Mouse (Mus musculus) right cerebral cortex, adult 2 months (tissue): Measurements from ENCODE around the gene Sema5a.

Experiments used
- DNase-seq, 2 experiments: peaks; one replicate each; pipeline ENCODE4 v3.0.0; 2021 to 2022; ENCODE audit warnings: low spot score in 2 of 2

Gene Sema5a

DNA sequence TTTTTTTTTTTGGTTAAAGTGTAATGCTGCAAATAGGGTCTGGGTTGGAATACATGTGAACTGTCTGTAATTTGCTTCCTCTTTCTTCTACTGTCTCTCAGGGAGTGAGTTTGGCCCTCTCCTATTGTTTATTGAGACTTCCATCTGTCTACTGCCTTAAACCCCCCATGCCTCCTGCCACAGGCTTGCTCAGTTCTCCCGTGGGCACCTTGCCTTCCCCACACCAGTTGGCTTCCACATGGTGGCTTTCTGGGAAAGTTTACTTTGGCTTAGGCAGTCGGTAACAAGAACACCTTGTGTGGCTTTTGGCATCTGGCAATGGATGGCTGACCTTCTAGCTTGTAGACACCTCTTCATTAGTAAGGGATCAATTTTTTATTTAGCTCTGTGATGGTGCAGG lies 10.2 kb downstream of the Sema5a start:
- no peak for DNase-seq

DNA sequence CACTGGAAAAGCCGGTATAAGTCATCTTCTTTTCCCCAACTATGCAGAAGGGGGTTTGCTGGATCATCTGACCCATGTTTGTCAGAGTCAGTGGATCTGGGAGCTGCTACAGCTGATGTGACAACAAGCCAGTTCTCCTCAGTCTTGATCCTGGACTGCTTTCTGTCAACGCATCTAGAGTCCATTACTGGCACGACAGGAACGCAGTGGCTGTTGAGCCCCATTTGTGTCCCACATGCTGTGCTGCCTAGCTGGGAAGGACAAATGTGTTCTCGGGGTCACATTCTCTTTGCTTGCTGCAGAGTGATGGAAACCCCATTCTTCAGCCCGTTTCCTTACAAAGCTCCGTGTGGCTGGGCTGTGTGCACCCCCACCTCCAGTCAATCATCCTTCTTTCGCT lies 12.7 kb downstream of the Sema5a start:
- no peak for DNase-seq

DNA sequence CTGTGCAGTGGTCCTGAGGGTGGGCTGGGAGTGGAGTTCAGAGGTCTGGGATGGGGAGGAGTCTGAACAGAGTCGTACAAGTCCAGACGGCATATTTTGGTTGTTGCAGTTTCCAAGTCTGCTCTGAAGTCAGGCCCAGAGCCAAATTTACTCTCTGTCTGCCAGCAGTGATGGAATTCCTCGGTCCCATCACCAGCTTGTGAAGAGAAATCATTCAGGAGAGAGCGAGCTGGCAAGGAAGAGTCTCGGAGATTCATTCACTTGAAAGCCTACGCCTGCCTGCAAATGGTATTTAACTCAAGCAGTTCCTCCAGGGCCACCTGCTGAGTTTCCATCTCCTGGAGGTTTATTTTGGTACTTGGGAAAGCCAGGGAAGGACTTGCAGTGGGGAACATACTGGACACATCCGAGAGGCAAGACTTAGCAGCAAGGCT lies 13.3 kb downstream of the Sema5a start:
- DNase-seq, result peak; percentile 55 to 67

DNA sequence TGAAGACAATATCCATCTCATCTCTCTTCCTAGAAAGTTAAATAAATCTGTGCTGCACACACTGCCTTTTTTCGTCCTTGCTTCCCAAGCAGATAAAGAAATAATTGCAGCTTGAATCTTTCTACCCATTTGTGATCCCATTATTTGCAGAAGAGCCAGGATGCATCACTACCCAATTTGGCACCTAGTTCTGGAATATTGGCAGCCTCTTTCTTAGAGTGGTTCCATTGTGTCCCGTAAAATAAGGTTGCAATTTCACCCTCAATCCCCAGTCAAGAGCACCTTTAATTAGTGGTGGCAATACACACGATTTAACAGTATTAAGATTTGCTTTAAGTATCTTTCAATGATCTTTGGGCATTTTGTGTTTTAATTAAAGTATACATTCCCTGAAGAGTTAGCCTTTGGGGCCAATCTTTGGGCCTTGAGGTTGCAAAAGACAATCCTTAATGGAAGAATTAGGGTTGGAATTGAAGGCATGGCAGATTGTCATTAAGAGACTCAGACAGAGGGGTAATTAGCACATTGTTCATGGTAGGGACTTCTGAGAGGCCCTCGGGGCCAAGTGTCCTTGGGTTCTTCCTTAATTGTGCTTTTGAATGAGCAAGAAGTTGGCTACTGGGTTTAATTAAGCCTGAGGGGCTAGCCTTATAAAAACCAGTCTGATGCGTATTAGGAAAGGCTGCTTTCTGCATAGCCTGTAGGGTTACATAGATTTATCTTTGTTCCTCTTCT lies 14.9 kb downstream of the Sema5a start:
- DNase-seq, result no peak

DNA sequence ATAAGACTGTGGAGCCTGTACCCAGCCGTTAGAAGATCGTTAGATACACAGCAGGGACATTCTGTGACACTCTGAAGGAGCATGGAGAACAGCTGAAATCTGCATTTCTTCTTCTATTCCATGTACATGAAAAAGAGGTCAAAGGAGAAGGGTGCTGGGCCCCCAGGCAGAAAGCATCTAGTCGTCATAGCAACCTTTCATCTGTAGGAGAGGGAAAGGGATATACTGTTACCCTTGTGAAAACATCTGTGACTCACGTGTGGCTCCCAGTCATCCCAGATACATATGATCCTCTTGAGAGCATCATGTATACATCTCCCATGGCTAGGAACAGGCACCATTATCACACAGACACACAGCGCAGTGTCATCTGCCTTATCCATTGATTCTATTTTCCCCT lies 16.3 kb downstream of the Sema5a start:
- DNase-seq, result no peak

DNA sequence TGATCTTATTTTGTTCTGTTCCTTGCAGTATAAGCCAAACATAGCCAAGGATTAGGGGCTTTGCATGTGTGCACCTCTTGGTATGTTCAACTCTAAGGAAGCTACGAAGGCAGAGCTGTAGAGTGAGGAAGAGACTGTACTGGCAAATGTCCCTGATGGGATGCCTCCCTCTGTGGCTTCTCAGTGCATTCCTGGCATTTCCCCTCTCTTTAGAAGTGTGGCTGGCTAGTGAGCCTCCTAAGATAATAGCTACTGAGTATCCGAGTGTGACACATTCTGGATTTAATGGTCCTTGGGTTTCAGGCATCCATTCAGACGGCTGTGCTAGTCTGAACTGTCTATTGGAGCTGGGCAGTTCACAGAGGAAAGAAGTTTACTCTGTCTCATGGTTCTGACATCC lies 19.0 kb downstream of the Sema5a start:
- no peak for DNase-seq

DNA sequence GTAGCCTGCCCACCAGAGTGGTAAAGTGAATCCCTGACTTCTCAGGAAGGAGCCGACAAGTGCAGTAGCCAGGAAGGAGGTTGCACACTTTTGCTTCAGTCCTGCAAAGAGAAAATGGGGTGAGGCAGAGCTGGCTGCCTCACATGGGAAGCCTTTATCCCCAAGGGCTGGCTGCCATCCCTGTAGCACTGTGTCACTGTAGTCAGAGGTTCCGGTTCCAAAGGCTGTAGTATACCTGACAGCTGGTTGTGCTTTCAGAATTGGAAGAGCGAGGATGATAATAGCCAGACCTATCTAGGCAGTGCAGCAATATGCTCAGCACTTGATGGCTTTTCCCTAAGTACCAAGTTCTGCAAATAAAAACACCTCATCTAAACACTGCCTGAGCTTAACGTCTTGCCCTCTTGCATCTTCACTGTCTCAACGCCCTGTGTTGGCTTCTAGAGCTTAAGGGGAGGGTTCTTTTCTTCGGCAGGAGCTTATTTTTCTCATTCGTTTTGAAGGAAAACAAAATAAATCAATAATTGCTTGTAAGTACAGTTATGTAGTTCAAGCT lies 20.3 kb downstream of the Sema5a start:
- DNase-seq, result no peak

DNA sequence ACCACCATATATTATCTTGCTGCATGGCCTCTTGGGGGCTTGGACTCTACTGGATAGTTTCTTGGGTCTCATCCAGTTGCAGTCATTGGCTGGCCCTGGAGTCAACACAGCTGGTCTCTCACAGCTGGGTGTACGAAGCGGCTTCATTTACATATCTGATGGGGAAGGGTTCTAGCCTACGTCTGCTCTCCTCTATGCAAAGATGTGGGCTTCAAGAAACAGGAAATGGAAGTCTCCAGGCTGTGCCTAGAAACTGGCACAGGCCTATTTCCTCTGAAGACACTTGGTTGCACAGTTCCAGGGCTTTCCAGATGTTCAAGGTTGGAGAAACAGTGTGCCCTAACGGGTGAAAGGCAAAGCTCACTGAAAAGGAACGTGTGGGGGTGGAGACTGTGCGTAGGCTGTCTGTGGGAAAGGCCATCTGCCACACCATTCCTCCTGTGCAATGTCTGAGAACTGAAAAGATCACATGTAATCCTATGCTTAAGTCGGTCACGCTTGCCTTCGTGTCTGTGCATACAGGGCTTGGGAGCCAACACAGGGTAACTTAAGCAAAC lies 20.8 kb downstream of the Sema5a start:
- peak in 1 of 2 experiments; percentile 22 for DNase-seq

DNA sequence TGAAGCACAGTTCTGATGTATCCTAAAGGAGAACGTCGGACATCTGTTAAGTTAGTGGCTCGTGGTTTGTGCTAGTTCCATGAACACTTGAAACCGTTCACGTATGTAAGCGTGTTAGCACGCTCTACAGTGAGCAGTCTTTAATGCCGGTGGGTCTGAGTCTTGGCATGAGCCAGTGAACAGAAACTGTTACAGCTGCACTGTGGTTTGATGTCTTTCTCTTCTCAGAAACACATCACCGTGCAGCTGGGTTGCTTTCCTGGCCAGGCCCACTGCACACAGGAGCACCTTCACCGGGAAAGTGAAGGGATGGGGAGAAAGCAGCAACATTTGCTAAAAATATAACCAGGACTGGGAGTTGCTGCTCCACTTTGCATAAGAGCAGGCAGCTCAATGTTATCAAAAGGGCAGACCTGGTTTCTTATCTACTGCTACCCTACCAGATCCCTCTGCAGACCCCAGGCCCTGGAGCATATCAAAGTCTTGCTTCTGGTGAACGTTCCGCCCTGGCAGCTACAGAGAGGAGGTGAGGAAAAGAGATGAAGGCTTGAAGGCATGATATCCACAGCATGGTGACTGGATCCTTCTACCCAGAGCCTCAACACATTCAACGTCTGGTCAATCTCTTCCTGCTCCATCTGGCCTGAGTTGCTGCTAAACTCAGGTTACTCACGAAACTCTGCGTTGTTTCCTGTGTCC lies 21.7 kb downstream of the Sema5a start:
- DNase-seq, result no peak

DNA sequence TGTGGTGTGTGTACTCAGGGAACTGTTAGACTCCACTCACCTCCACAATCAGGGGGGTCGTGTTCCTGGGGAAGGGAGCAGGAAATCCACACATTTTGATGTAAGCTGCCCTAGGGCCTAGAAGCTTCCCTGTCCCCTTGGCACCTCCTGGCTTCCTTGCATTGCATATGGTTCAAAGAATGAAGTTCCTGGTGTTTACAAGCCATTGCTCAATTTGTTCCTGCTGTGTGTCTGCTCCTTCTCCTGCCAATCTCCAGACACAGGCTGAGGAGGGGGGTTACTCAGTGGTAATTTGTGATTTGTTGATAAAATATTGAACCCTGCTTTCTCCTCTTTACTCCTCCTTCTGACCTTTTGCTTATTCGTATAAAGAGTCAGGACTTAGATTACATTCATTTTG lies 25.5 kb downstream of the Sema5a start:
- DNase-seq, result no peak

DNA sequence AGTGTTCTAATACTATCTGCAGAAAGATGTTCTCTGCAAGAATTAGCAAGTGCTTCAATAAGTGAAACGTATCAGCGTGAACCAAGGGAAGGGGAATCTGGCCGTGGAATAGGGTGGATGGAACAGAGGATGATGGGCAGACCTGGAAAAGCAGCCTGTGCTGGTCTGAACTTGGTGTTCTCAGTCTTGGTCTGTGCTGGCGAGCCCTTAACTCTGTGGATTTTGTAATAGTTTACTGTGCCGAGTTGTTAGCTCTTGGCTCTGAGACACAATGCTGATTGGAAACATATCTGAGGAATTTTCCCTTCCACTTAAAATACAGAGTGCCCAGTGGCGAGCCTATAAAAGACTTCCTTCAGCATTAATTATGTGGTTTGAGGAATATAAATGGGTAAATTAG lies 29.3 kb downstream of the Sema5a start:
- no peak for DNase-seq

DNA sequence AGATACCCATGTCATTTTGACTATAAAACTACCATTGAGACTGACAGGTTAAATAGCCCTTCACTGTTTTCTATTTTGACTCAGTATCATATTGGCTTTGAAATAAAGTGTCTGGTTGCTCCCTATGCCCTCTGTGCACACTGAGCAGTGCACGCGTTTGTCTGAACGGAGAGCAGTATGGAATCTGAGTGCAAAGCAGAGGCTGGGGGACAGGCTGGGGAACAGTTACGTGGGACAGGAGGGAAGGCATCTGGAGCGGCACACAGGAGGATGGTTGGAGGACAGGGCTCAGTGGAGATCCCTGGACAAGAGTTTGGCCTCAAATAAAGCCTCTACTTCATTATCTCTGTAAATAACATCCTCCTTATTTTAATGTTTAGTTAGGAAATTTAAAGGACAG lies 30.4 kb downstream of the Sema5a start:
- DNase-seq, result no peak

DNA sequence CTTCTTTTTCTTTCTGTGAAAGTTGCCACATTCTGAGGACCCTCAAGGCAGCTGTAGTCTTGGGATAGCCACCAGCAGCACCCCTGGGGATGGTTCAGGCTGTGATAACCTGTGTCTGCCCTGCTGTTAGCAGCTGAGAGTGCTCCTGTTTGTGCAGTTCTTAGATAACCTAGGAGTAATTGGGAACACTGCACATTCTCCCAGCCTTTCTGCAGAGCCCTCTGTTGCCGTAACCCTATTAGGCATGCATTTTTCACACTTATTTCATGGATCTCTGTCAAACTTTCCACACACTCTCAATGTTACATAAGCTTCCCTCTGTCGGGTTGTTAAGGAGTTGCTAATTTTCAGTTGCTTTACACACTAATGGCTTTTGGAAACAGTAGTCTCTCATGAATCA lies 34.0 kb downstream of the Sema5a start:
- DNase-seq, result no peak

DNA sequence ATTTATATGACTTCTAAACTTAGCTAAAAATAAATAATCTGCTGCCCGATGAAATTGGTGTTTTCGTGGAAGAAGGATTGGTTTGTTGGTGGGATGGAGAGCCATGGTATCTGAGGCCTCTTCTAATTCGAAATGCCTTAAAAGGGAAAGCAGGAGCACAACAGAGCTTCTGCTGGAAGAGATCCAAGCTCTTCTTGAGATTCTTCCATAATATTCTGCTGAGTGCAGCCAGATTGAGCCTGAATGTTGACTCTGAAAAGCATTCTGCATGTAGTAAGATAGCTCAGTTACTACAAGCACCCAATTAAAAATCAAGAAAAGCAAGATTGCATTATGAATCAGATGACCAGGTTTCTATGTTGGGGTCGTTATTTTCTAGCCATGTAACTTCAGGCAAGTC lies 36.8 kb downstream of the Sema5a start:
- DNase-seq, result no peak

DNA sequence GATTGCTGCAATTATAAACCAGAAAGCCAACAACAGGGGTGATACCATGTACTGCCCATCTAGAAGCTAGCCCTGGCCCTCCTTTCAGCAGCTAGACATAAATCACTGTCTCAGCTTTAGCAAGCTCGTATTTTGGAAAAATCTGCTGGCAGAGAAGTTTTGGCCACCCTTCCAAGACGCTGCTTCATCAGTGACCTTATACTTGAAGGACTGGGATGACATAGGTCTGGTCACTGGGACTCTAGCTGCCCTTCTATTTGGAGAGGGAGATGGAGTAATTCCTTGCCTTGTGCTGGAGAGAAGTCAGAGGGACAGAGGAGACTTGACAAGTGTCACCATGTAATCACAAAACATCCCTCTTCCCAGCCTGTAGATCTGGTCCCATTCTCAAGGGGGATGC lies 40.1 kb downstream of the Sema5a start:
- DNase-seq, result no peak

DNA sequence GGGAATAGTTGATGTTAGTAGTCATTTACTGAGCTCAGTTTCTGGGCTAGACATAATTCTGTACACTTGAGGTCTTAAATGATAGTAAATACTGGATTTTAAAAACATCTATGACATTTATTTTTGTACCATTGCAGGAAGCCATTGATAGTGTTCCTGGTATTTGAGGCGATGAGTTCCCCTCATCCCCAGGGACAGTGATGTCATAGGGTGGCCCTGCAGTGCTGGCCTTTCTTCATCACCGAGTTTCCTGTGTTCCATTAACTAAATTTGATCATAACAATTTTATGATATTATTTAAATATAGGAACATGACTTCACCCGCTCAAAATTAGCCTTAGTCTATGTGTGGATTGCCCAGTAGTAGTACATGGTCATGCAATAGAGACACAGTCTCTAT lies 41.7 kb downstream of the Sema5a start:
- DNase-seq, result no peak

DNA sequence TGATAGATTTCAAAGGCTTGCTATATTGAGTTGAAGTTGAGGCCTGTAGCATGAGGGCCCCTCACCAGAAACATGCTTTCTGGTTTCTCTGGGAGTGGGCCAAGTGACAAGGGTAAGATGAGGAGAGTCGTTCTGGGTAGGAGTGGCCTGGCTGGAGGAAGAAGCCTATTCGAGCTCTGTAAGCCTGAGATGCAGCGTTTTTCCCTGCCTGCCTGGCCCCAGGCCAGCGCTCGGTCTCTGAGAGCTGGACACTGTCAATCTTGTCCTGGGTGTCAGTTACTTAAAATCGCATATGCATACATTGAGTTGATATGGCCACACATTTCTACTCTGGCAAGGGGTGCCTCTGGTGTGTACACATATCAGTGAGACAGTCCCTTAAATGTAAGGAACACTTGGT lies 43.9 kb downstream of the Sema5a start:
- no peak for DNase-seq

DNA sequence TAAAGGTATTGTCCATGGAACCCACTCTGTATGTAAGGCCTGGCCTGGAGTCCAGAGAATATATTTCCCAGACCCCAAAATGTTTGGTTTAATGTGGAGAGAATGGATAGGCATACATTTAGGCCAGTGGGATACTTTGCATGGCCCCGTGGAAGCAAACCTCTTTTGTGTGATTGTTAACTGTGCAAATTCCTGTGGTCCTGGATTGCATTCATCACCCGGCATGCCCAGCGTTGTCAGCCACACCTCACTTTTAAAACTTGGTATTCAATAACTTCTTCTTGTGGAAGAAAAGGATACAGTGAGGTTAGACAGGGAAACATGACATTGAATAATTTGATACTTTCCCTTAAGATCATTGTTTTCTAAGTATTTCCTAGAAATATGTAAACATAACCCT lies 46.4 kb downstream of the Sema5a start:
- DNase-seq, result no peak

DNA sequence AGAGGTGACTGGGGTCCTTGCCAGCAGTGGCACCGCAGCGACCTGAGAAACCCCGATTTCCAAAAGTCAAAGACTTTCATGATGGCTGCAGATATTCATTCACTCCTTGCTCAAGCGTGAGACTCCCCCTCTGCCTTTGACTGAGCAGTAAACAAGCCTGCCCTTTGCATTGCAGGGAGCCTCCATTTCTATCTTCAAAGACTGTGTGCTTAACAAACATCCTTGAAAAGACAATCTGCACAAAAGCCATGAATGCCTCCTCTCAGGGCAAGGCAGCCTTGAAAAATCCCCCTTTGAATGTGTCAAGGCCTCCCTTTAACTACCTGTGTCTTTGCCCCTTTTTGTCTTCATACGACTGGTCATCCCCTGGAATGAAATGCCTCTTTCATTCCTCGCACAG lies 51.9 kb downstream of the Sema5a start:
- DNase-seq, result no peak

DNA sequence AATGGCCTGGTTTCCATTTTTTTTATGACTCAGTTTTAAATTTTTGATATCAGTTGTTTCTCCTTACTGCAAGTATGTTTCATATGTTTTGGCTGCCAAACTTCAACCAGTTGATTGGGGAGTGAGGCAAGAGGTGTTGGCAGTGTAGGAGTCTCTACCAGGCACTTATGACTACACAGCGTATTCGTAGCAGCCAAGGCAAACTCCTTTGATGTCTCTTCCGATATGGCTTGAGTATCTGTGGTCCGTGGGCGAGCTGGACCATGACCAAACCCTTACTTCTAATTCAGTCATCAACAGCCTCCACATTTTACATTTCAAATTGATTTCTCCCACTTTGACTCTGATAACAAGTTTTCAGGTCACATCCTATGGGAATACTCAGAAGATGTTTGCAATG lies 52.7 kb downstream of the Sema5a start:
- DNase-seq, result peak; percentile 40 to 47

DNA sequence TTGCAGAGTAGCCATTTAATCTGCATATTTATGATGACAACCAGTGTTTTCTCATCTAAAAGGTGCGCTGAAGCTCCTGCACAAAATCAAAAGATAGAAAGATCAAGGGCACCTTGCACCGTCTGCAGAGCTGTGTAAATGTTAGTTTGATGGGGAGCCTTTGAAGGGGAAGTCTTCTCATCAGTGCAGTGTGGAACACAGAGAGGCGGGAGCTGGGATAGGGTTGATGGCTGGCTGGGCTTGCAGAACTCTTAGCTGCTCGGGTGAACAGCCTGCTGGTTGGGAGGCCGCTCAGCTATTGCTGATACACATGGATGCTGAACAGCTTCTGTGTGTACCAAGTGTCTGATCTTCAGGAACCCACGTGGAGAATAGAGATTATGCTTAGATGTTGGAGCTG lies 53.9 kb downstream of the Sema5a start:
- DNase-seq, result no peak

DNA sequence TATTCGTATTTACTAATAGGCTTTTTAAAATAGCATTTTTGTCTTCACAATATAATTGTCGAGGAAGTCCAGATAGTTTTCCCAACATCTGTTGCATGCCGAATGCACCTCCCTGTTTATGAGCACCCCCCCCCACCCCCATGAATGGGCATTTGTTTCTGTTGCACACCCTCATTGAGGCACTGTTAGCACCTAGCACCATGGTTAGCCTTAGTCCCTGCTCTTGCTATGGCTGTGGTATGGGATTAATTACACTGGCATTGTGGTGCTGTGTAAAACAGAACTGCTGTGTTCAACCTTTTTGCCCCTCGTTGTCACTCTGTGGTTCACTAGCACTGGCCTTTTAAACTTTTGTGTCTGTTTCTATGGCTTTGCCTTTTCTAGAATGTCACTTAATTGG lies 56.4 kb downstream of the Sema5a start:
- no peak for DNase-seq
